Mouse (Mus musculus) small intestine, adult 2 months (tissue): ENCODE results near the gene Prodh2.

ENCODE experiments used
- CTCF ChIP-seq: fragments of 200-500 bp; IDR thresholded peaks from 2 replicates; pipeline ENCODE4 v1.5.1; 2012; ENCODE audit warnings: low read depth, mild to moderate bottlenecking, control low read depth, inconsistent platforms, low read length, moderate library complexity, mixed read lengths; ENCODE audit not compliant: insufficient replicate concordance, insufficient read length; ENCODE audit errors: extremely low read depth
- POLR2A ChIP-seq: fragments of 200-500 bp; IDR thresholded peaks from 2 replicates; pipeline ENCODE4 v1.6.1; 2012; ENCODE audit warnings: low read depth, mild to moderate bottlenecking, control low read depth, inconsistent platforms, low read length, moderate library complexity

- TF ChIP-seq CTCF (no peak), POLR2A (no peak)
Measured at GRCm38 (mm10) chr7:30550603-30551002, 57.2 kb downstream of the Prodh2 start.
